Mouse (Mus musculus) lung, postnatal 0 days (tissue): ENCODE measurements at regions not wholly inside any gene's neighbourhood (a gene's known extent, or its start where the extent isn't known, plus 50 kb on each side); places are given as distances from the start of the nearest gene placed in this dataset.

Source experiments
- CTCF ChIP-seq: IDR thresholded peaks from 2 replicates; pipeline ENCODE4 v1.5.1; 2016; ENCODE audit warnings: antibody characterized with exemption, mild to moderate bottlenecking
- EP300 ChIP-seq: IDR thresholded peaks from 2 replicates; pipeline ENCODE4 v1.6.1; 2016; ENCODE audit warnings: antibody characterized with exemption, mild to moderate bottlenecking, control low read depth

- TF ChIP-seq CTCF (no peak), EP300 (no peak)
Observed at GRCm38 (mm10) chr8:10891440-10891839, 116.8 kb downstream of the Irs2 start.
